Mouse (Mus musculus) lung, adult 2 months (tissue): Measurements from ENCODE around the gene Gm11397. TPM values are rescaled to one million over a fixed set of nuclear protein-coding genes. Genes with fewer than 3 reads are reported as not detected.
"Not testable (repeated sequence)": the region's sequence is repeated elsewhere in the genome, so short reads cannot be mapped to it uniquely, and the experiment has no call there.

Source experiments
- DNase-seq: peaks from one replicate; pipeline ENCODE4 v3.0.0; 2022
- H3K4me1 ChIP-seq: fragments of 200-500 bp; 2 replicates; pipeline ENCODE4 v1.6.1; 2011; ENCODE audit warnings: low read length; ENCODE audit not compliant: control insufficient read depth, insufficient read depth
- H3K4me3 ChIP-seq: fragments of 200-500 bp; replicated peaks from 2 replicates; pipeline ENCODE3; 2011; ENCODE audit warnings: low read depth, mild to moderate bottlenecking, control low read depth, low read length; ENCODE audit errors: extremely low read depth
- WGBS: fragments of 180-500 bp; shearing (Covaris S2); methylation state at CpG from one replicate; pipeline ENCODE4 v1.1.7; 2018; 5-methylcytosine and 5-hydroxymethylcytosine counted together
- polyA plus RNA-seq: library from polyadenylated mRNA; depleted of rRNA; stranded (reverse); fragments of >200 nt; gene quantifications from 2 replicates; pipeline ENCODE4 v1.2.3, GENCODE M21; 2012; rRNA removed

The Gm11397 gene
- polyA plus RNA-seq = not detected in 2 replicates

GRCm38 (mm10) chr13:33395461-33395860 is at the start of gene Gm11397:
Gene Gm11397 (plus strand): TSS chr13:33395761.
- 82% methylated on average over 2 of the region's 2 CpGs for WGBS
- H3K4me3 ChIP-seq, H3K4me1 ChIP-seq, DNase-seq: not testable (repeated sequence)

GRCm38 (mm10) chr13:33356666-33357065 is 38.9 kb upstream of the Gm11397 start:
- WGBS = 93% methylated on average over 1 of the region's 1 CpGs
- DNase-seq, H3K4me1 ChIP-seq, H3K4me3 ChIP-seq: not testable (repeated sequence)

GRCm38 (mm10) chr13:33432714-33433113 is 37.2 kb downstream of the Gm11397 start:
- DNase-seq, H3K4me1 ChIP-seq: not testable (repeated sequence)

More at GRCm38 (mm10) chr13:33432714-33433113, 37.2 kb downstream of the Gm11397 start:
- H3K4me3 ChIP-seq = not testable (repeated sequence)

Other genes starting within 250 kb of the Gm11397 start
- not detected in 2 replicates for gene Serpinb9c, start 236.0 kb upstream of the Gm11397 start, polyA plus RNA-seq
- not detected in 2 replicates for gene Serpinb9d, start 202.8 kb upstream of the Gm11397 start, polyA plus RNA-seq
- gene Serpinb9e, start 146.1 kb upstream of the Gm11397 start, polyA plus RNA-seq = not detected in 2 replicates
- not detected in 2 replicates for gene Serpinb9f, start 71.7 kb upstream of the Gm11397 start, polyA plus RNA-seq
- not detected in 2 replicates for gene Serpinb9g, start 89.0 kb downstream of the Gm11397 start, polyA plus RNA-seq